Mouse (Mus musculus) liver, embryonic 16.5 days (tissue): Measurements from ENCODE around the gene Ankfn1. TPM values are rescaled to one million over a fixed set of nuclear protein-coding genes. Genes with fewer than 3 reads are reported as not detected.

Source experiments
- ATAC-seq: fragments of 200-750 bp; cut with Nextera tagmentation; 2 replicates; pipeline ENCODE4 v1.8.0; 2017; ENCODE audit warnings: low read depth, mild to moderate bottlenecking, moderate number of reproducible peaks, moderate library complexity
- H3K27ac ChIP-seq: fragments of 300-500 bp; sonication (generic); 2 replicates; pipeline ENCODE4 v1.5.1; 2014; ENCODE audit warnings: mild to moderate bottlenecking, low read length
- H3K27me3 ChIP-seq: fragments of 300-500 bp; sonication (generic); 2 replicates; pipeline ENCODE4 v1.6.1; 2014; ENCODE audit warnings: low read depth, low read length, mixed read lengths; ENCODE audit not compliant: control insufficient read depth, insufficient read depth
- H3K36me3 ChIP-seq: fragments of 300-500 bp; sonication (generic); 2 replicates; pipeline ENCODE4 v1.6.1; 2014; ENCODE audit warnings: mild to moderate bottlenecking; ENCODE audit not compliant: control insufficient read depth, insufficient read depth
- H3K4me1 ChIP-seq: fragments of 300-500 bp; sonication (generic); 2 replicates; pipeline ENCODE4 v1.6.1; 2014; ENCODE audit warnings: low read depth, low read length, mixed read lengths; ENCODE audit not compliant: control insufficient read depth
- H3K4me2 ChIP-seq: fragments of 300-500 bp; sonication (generic); 2 replicates; pipeline ENCODE4 v1.6.1; 2014; ENCODE audit warnings: low read depth, low read length, mixed read lengths
- H3K4me3 ChIP-seq: fragments of 300-500 bp; sonication (generic); 2 replicates; pipeline ENCODE4 v1.5.1; 2014; ENCODE audit warnings: low read depth, mild to moderate bottlenecking, low read length
- H3K9ac ChIP-seq: fragments of 300-500 bp; sonication (generic); 2 replicates; pipeline ENCODE4 v1.6.1; 2014; ENCODE audit warnings: low read depth, low read length
- H3K9me3 ChIP-seq: fragments of 300-500 bp; sonication (generic); replicated peaks from 2 replicates; pipeline ENCODE4 v1.6.1; 2016; ENCODE audit warnings: low read length; ENCODE audit not compliant: control insufficient read depth
- WGBS: fragments of 180-500 bp; shearing (Covaris S2); extraction: QIAGEN DNeasy Blood & Tissue Kit; methylation state at CpG from one replicate; pipeline ENCODE4 v1.1.7; 2014; ENCODE audit not compliant: insufficient replicate concordance; 5-methylcytosine and 5-hydroxymethylcytosine counted together
- polyA plus RNA-seq: library from polyadenylated mRNA; unstranded; fragments of >200 nt; fragmentation: Nextera tagmentation; extraction: Ambion mirVana; gene quantifications from 2 replicates; pipeline ENCODE4 v1.2.1, GENCODE M21; 2015

Ankfn1 gene
- polyA plus RNA-seq, 1 experiment from 2014 or later, result not detected

DNA sequence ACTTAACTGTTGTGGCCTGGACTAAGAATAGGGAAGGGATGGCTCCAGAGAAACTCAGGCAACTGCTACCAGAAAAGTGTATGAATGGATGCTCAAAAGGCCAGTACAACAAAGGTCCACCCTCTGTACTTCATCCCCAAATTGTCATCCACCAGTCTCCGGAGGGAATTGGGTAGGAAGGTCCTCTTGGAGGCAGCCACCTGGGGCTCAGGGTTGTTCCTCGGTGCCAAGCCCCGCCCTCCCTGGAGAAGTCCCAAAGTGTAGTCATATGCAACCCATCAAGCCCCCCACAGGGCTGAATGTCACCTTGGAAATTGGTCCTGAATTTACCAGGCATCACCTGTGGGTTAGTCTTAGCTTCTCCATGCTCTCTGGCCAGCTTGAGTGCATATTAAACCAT is 413.5 kb downstream of the Ankfn1 start:
- H3K9ac ChIP-seq, result no peak overlapping the region
- H3K36me3 ChIP-seq, result no peaks in the 10 kb centered on the region
- 65% methylated on average over 3 of the region's 3 CpGs for WGBS
- H3K4me2 ChIP-seq, result no peak overlapping the region
- H3K9me3 ChIP-seq, result no peaks in the 10 kb centered on the region
- ATAC-seq, result no peak
- H3K27me3 ChIP-seq, result no peaks in the 10 kb centered on the region
- no peak overlapping the region for H3K27ac ChIP-seq
- H3K4me1 ChIP-seq, result no peaks in the 10 kb centered on the region
- H3K4me3 ChIP-seq, result no peak overlapping the region

DNA sequence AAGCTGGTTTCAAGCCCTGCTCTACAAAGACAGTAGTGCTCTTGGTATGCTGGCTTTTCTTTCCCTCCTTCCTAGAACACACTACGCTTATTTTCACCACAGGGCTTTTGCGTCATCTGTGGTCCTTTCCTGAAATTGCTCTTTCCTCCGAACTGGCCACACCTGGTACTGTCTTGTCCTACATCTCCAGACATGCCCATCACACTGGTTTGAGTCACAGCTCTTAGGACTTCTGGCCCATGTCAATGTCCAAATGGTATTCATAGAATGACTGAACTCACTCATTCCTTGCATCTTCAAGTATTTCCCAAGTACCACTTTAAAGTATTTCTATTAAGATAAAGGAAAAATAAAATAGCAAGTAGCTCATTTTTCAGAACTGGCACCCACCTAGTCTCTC is 416.6 kb downstream of the Ankfn1 start:
- no peak overlapping the region for H3K4me3 ChIP-seq
- no peaks in the 10 kb centered on the region for H3K27me3 ChIP-seq
- no peaks in the 10 kb centered on the region for H3K36me3 ChIP-seq
- no peak overlapping the region for H3K4me2 ChIP-seq
- ATAC-seq, result no peak
- no peaks in the 10 kb centered on the region for H3K9me3 ChIP-seq
- no peak overlapping the region for H3K27ac ChIP-seq
- no peak overlapping the region for H3K9ac ChIP-seq
- WGBS, result 74% methylated on average over 3 of the region's 3 CpGs
- no peaks in the 10 kb centered on the region for H3K4me1 ChIP-seq

DNA sequence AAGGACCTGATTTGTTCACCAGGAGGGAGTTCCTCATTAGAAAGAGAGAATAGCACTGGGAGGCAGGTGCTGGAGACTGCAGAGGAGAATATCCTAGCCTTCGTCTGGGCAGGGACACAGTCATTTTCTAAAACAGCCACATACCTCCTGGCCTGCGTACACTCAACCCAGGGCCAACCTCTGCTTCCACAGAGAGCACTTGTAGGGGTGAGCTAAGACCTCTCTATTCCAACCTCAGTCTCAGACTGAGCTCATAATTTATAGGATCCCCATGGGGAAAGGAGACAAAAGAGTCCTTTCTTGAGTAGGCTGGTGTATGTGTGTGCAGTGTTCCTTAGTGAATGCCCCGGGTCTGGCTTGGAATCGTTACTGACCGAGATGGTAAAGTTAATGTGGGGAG is 418.9 kb downstream of the Ankfn1 start:
- H3K27ac ChIP-seq, result no peak overlapping the region
- no peak overlapping the region for H3K4me3 ChIP-seq
- no peaks in the 10 kb centered on the region for H3K27me3 ChIP-seq
- H3K36me3 ChIP-seq, result no peaks in the 10 kb centered on the region
- H3K4me1 ChIP-seq, result no peaks in the 10 kb centered on the region
- no peak for ATAC-seq
- no peak overlapping the region for H3K4me2 ChIP-seq
- WGBS, result 74% methylated on average over 5 of the region's 5 CpGs
- H3K9ac ChIP-seq, result no peak overlapping the region
- H3K9me3 ChIP-seq, result no peaks in the 10 kb centered on the region

DNA sequence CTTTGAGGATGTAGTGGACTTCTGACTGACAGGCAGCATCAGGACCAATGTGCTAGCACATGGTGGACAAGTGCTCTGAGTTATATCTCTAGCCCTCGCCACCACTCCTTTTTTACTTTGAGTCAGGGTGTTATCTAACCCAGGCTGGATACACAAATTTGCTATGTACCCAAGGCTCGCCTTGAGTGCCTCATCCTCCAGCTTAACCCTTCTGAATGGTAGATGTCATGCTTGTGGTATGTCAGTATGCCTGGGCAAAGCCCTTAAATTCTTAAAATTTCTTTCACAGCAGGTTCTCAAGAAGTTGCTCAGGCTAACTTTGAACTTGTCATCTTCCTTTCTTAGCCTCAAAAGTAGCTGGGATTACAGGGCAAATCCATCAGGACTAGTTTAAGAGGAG is 421.0 kb downstream of the Ankfn1 start:
- no peak for ATAC-seq
- H3K4me3 ChIP-seq, result no peak overlapping the region

DNA sequence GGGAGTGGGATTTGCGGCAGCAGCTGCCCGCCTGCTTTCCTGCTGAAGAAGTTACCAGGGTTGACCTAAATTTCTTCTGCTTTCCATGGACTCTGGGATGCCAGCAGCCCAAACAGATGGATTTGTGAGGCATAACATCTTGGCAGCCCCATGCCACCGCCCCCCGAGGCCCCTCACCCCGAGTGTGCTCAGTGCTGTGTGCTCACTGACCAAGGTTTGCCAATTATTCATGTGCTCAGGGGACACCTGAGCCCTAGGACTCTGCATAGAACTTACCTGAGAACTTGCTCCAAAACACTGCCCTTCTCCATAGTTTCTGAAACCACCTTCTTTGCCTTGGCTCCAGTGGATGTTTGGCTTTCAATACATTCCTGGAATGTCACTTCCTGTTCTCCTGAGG is 421.4 kb downstream of the Ankfn1 start:
- no peaks in the 10 kb centered on the region for H3K4me1 ChIP-seq
- WGBS, result 48% methylated on average over 5 of the region's 5 CpGs
- no peaks in the 10 kb centered on the region for H3K9me3 ChIP-seq
- H3K27me3 ChIP-seq, result no peaks in the 10 kb centered on the region
- H3K27ac ChIP-seq, result no peak overlapping the region
- no peak for ATAC-seq
- no peak overlapping the region for H3K9ac ChIP-seq
- H3K36me3 ChIP-seq, result no peaks in the 10 kb centered on the region
- H3K4me3 ChIP-seq, result no peak overlapping the region
- no peak overlapping the region for H3K4me2 ChIP-seq

More for the DNA sequence above, 421.0 kb downstream of the Ankfn1 start:
- Histone ChIP-seq H3K4me2 (no peak overlapping the region), H3K9ac (no peak overlapping the region), H3K4me1 (no peaks in the 10 kb centered on the region), H3K27me3 (no peaks in the 10 kb centered on the region), H3K36me3 (no peaks in the 10 kb centered on the region), H3K27ac (no peak overlapping the region), H3K9me3 (no peaks in the 10 kb centered on the region)
- WGBS, result 41% methylated on average over 2 of the region's 2 CpGs

DNA sequence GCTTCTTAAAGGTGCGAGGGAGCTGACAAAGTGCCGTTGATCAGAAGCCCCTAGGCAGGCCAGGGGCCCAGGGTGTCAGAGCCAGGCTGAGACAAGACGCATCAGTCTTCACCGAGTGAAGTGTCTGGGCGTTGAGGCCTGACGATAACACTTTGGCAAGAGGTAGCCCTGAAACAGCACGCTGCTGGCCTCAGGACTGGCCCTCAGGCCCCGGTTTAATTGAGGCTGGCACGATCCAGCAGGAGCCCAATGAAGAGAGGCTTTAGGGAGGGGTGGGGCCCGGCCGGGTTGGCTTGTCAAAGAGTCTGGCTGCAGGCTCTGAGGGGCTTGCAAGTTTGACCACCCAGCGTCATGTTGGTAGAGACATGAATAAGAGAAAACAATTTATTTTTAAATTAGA is 437.2 kb downstream of the Ankfn1 start:
- 52% methylated on average over 12 of the region's 12 CpGs for WGBS
- Histone ChIP-seq H3K9ac (no peak overlapping the region), H3K9me3 (no peaks in the 10 kb centered on the region), H3K27ac (no peak overlapping the region), H3K27me3 (no peaks in the 10 kb centered on the region), H3K4me1 (no peaks in the 10 kb centered on the region), H3K4me2 (no peak overlapping the region), H3K4me3 (no peak overlapping the region), H3K36me3 (no peaks in the 10 kb centered on the region)
- no peak for ATAC-seq

Other genes with a start within 250 kb of the Ankfn1 start
- gene Pctp, start 225.2 kb upstream of the Ankfn1 start, polyA plus RNA-seq, result 15.2 and 17.5 TPM in 2 replicates